Mouse (Mus musculus) erythroblast, embryonic 14.5 days (primary cell): ENCODE data around the gene Tdrd7. TPM values are rescaled to one million over a fixed set of nuclear protein-coding genes. Genes with fewer than 3 reads are reported as not detected.

Experiments used
- H3K27me3 ChIP-seq: 2 replicates; pipeline ENCODE4 v1.6.1; 2012; ENCODE audit warnings: inconsistent platforms; ENCODE audit not compliant: control insufficient read depth
- H3K36me3 ChIP-seq: 2 replicates; pipeline ENCODE4 v1.6.1; 2012; ENCODE audit warnings: mild to moderate bottlenecking, inconsistent platforms; ENCODE audit not compliant: control insufficient read depth
- H3K4me1 ChIP-seq: 2 replicates; pipeline ENCODE4 v1.6.1; 2012; ENCODE audit warnings: inconsistent platforms; ENCODE audit not compliant: control insufficient read depth
- H3K4me3 ChIP-seq: replicated peaks from 2 replicates; pipeline ENCODE3; 2012; ENCODE audit warnings: moderate library complexity, mild to moderate bottlenecking, inconsistent platforms
- H3K9me3 ChIP-seq: 2 replicates; pipeline ENCODE4 v1.6.1; 2012; ENCODE audit warnings: low read length, inconsistent platforms, mixed read lengths; ENCODE audit not compliant: control insufficient read depth
- GATA1 ChIP-seq: IDR thresholded peaks from 2 replicates; pipeline ENCODE4 v1.6.1; 2012; ENCODE audit warnings: low read length, inconsistent platforms, mixed read lengths
- TAL1 ChIP-seq: IDR thresholded peaks from 3 replicates; pipeline ENCODE4 v1.6.1; 2012; ENCODE audit warnings: low read length, inconsistent platforms, mixed read lengths
- polyA plus RNA-seq: library from polyadenylated mRNA; stranded (reverse); fragments of >175 nt; gene quantifications from 2 replicates; pipeline ENCODE4 v1.2.3, GENCODE M21; 2012

Tdrd7 gene
- polyA plus RNA-seq, 1 experiment = not detected

GRCm38 (mm10) chr4:46011698-46012097 is 46.6 kb downstream of the Tdrd7 start:
- Histone ChIP-seq H3K27me3 (no peaks in the 10 kb centered on the region), H3K9me3 (no peaks in the 10 kb centered on the region), H3K4me1 (peaks cover 8% of the 10 kb centered on the region), H3K4me3 (no peak overlapping the region), H3K36me3 (no peaks in the 10 kb centered on the region)
- TF ChIP-seq TAL1 (no peak), GATA1 (no peak)

DNA sequence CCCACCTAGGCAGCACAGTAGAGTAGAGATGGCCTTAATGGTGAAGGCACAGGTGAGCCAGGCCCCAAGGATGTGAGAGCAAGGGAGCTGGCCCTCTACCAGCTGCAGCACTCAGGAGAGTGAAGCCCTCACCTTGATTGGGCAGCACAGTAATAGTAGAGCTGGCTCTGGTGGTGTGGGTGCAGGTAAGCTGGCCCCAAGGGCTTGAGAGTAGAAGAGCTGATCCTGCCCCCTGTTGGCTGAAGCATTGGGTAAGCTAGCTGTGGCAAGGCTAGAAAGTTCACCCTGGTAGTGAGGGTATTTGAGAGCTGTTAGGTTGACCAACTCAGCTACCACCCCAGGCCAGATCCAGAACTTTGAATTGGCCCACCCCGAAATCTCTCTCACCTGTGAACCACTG is 50.5 kb downstream of the Tdrd7 start:
- Histone ChIP-seq H3K27me3 (peaks cover 11% of the 10 kb centered on the region; the same call in 1 of the 2 replicates), H3K36me3 (no peaks in the 10 kb centered on the region), H3K4me3 (no peak overlapping the region), H3K4me1 (no peaks in the 10 kb centered on the region), H3K9me3 (no peaks in the 10 kb centered on the region)
- no peak for TF ChIP-seq GATA1
- TF ChIP-seq TAL1 = no peak

DNA sequence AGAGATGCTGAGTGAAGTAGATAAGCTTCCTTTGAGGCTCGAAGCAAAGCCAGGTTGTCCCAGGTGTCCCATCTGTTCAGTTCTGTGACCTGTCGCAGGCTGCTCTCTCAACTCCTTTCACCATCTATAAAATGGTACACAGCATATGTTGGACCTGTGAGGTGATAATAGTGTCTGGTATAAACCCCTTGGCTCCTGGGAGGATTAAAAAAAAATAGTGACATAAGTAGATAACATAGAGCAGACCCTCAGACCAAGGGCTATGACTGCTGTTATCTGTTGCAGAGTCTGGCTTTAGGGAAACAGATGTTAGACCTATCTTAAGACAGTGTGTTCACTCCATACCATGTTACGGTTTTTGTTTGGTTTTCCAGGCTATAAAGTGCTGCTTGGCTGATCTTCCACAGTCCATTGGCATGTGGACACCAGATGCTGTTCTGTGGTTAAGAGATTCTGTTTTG is 57.9 kb downstream of the Tdrd7 start:
- Histone ChIP-seq H3K4me3 (no peak overlapping the region), H3K4me1 (peaks cover 21% of the 10 kb centered on the region), H3K36me3 (no peaks in the 10 kb centered on the region), H3K27me3 (peaks cover 19% of the 10 kb centered on the region), H3K9me3 (no peaks in the 10 kb centered on the region)
- TF ChIP-seq TAL1 (0 out of 3 replicates have a peak, but pooled peaks have one; percentile 13), GATA1 (no peak)

GRCm38 (mm10) chr4:46025893-46026292 is 60.8 kb downstream of the Tdrd7 start:
- TF ChIP-seq GATA1 (no peak), TAL1 (no peak)
- Histone ChIP-seq H3K4me3 (no peak overlapping the region), H3K27me3 (peaks cover 25% of the 10 kb centered on the region), H3K36me3 (no peaks in the 10 kb centered on the region; the same call in 1 of the 2 replicates), H3K4me1 (peaks cover 24% of the 10 kb centered on the region), H3K9me3 (peaks cover 8% of the 10 kb centered on the region; the same call in 1 of the 2 replicates)

DNA sequence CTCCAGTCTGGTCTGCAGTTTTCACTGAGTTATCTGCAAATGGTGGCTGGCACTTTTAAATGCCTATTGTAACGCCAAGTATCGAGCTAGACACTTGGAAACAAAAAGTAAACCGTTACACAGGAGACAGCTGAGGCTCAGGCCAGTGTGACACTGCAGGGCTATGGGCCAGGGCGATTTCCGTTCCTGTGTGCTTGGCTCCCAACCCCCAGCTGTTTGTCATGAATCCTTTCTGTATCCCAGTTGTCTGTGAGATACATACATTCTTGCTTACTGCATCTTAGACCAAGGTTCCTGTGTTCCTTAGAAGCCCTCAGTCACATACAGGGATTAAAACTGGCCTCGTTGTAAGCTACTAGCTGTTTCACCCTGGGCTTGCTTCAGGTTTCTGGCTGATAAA is 63.1 kb downstream of the Tdrd7 start:
- Histone ChIP-seq H3K4me1 (peaks cover 29% of the 10 kb centered on the region), H3K27me3 (peaks cover 44% of the 10 kb centered on the region), H3K9me3 (peaks cover 8% of the 10 kb centered on the region; the same call in 1 of the 2 replicates), H3K36me3 (no peaks in the 10 kb centered on the region; the same call in 1 of the 2 replicates), H3K4me3 (no peak overlapping the region)
- TF ChIP-seq GATA1 (no peak), TAL1 (no peak)

GRCm38 (mm10) chr4:46028781-46029180 is 63.6 kb downstream of the Tdrd7 start:
- no peak overlapping the region for H3K4me3 ChIP-seq
- TF ChIP-seq TAL1 (no peak), GATA1 (no peak)
- H3K27me3 ChIP-seq = peaks cover 47% of the 10 kb centered on the region
- peaks cover 29% of the 10 kb centered on the region for H3K4me1 ChIP-seq
- no peaks in the 10 kb centered on the region; the same call in 1 of the 2 replicates for H3K36me3 ChIP-seq
- H3K9me3 ChIP-seq = peaks cover 8% of the 10 kb centered on the region; the same call in 1 of the 2 replicates

DNA sequence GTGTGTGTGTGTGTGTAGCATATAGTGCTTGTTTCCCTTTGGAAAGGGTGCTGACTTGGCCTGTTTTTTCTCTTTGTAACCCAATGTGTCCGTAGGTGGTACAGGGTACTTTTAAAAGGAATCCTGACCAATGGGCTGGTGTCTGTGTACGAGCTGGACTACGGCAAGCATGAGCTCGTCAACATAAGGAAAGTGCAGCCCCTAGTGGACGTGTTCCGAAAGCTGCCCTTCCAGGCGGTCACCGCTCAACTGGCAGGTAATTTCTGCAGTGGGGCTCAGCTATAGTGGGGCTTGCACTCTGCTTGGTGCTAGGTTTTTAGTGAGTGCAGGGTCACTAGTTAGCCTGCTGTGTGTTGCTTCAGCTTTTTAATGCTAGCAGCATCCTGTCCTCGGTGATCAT is 64.4 kb downstream of the Tdrd7 start:
- peaks cover 27% of the 10 kb centered on the region for H3K4me1 ChIP-seq
- H3K27me3 ChIP-seq = peaks cover 50% of the 10 kb centered on the region
- H3K4me3 ChIP-seq = no peak overlapping the region
- H3K36me3 ChIP-seq = no peaks in the 10 kb centered on the region; the same call in 1 of the 2 replicates
- peaks cover 8% of the 10 kb centered on the region; the same call in 1 of the 2 replicates for H3K9me3 ChIP-seq
- TF ChIP-seq TAL1 (no peak), GATA1 (no peak)

- Histone ChIP-seq H3K4me3 (no peak overlapping the region), H3K36me3 (no peaks in the 10 kb centered on the region; the same call in 1 of the 2 replicates), H3K4me1 (peaks cover 40% of the 10 kb centered on the region), H3K27me3 (peaks cover 62% of the 10 kb centered on the region), H3K9me3 (peaks cover 8% of the 10 kb centered on the region; the same call in 1 of the 2 replicates)
- TF ChIP-seq TAL1 = no peak
- no peak for TF ChIP-seq GATA1
Measured at GRCm38 (mm10) chr4:46032448-46032847, 67.3 kb downstream of the Tdrd7 start.

GRCm38 (mm10) chr4:46033197-46033596 is 68.1 kb downstream of the Tdrd7 start:
- Histone ChIP-seq H3K27me3 (peaks cover 63% of the 10 kb centered on the region), H3K4me3 (no peak overlapping the region), H3K9me3 (peaks cover 8% of the 10 kb centered on the region; the same call in 1 of the 2 replicates), H3K36me3 (no peaks in the 10 kb centered on the region; the same call in 1 of the 2 replicates), H3K4me1 (peaks cover 47% of the 10 kb centered on the region)
- no peak for TF ChIP-seq GATA1
- no peak for TF ChIP-seq TAL1

GRCm38 (mm10) chr4:46038591-46038891 is 73.4 kb downstream of the Tdrd7 start:
- Histone ChIP-seq H3K4me3 (peak overlapping the region; percentile 90), H3K36me3 (peaks cover 38% of the 10 kb centered on the region), H3K27me3 (peaks cover 46% of the 10 kb centered on the region), H3K9me3 (no peaks in the 10 kb centered on the region), H3K4me1 (peaks cover 62% of the 10 kb centered on the region)
- TF ChIP-seq GATA1 (no peak), TAL1 (no peak)
